Mouse (Mus musculus): ENCODE results near the gene Slc35c2. TPM values are rescaled to one million over a fixed set of nuclear protein-coding genes. Genes with fewer than 3 reads are reported as not detected.

Gene Slc35c2
- total RNA-seq (2015; ENCODE audit: low replicate concordance), result 22.6 and 34.2 TPM in 2 replicates
- total RNA-seq (2017; ENCODE audit: low replicate concordance), result 10.0 and 14.6 TPM in 2 replicates

DNA sequence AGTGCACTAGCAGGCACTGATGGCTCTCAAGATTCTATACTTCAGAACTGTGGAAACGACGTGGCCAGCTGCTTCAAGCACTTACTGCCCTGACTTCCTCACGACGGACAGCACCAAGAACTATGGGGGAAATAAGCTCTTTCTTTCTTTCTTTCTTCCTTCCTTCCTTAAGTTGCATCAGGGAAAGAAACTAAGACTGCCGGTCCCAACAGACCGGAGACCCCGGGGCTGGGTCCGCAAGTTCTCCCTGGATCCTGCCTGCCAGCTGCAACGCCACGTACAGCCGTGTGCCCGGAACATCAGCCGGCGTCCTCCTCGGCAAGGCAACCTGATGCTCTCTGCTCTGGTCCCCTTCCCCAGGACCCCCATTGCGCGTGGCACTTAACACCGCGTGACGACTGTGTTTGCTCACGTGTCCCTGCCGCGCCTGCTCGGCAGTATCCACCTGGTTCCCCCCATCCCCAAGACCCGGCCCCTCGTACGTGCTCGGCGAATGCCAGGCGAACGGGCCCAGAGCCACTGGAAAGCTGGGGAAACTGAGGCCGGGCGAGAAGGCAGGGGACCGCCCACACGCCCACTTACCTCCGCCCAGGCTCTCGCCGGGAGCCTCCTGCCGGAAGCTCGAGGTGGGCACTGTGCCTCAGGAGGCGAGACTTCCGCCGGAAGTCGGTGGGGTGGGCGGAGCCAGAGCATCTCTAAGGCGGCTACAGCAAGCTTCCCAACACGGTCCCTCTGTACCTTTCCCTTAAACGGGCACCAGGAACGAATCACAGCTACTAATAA, at the start of gene Slc35c2:
Gene Slc35c2, minus strand, starts transcription at position 668 of the 783 bp plus-strand sequence.
- ATAC-seq (replicated peaks; ENCODE audit: low FRiP score, poor library complexity, severe bottlenecking), result peak; percentile 87

GRCm38 (mm10) chr2:165337191-165337590, 49.5 kb upstream of the Slc35c2 start:
- ATAC-seq (replicated peaks; ENCODE audit: low FRiP score, poor library complexity, severe bottlenecking), result no peak

- no peak for ATAC-seq (replicated peaks; ENCODE audit: low FRiP score, poor library complexity, severe bottlenecking)
Measured at GRCm38 (mm10) chr2:165332610-165333210, 45.0 kb upstream of the Slc35c2 start.

GRCm38 (mm10) chr2:165329703-165330102, 42.0 kb upstream of the Slc35c2 start:
- ATAC-seq (replicated peaks; ENCODE audit: low FRiP score, poor library complexity, severe bottlenecking), result no peak

DNA sequence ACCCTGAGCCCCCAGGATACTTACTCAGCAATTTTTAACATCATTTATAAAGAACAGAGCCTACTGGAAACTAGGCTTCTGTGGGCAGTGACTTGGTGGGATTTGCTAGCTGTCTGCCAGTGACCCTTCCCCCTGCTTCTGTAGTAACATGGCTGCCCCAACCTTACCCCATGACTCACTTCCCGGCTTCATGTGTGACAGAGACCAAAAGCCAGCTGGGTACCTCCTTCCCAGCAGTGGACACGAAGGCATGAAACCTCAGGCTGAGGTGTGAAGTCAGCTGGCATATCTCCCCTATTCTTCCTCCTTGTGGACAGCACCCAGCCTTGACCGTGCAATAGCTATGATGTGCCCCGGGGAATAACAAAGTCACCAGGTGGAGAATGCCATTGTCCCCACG, 41.1 kb upstream of the Slc35c2 start:
- no peak for ATAC-seq (replicated peaks; ENCODE audit: low FRiP score, poor library complexity, severe bottlenecking)

DNA sequence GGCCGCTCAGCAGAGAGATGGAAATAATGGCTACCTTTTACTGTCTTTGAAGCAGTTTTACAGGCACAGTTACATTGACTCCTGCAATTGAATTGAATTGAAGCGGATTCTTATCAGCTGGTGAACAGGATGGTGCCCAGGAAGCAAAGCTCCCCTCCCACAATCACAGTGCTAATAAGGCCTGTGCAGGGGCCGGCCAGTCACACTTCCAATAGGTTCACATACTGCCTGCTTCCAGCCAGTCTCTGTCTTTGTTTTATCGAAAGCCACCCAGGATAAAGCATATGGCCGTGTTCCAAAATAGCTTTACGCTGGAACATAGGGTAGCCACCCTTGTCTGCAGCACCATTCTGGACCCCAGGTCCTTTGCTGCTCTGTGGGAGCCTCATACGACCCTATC, 39.7 kb upstream of the Slc35c2 start:
- ATAC-seq (replicated peaks; ENCODE audit: low FRiP score, poor library complexity, severe bottlenecking), result no peak

DNA sequence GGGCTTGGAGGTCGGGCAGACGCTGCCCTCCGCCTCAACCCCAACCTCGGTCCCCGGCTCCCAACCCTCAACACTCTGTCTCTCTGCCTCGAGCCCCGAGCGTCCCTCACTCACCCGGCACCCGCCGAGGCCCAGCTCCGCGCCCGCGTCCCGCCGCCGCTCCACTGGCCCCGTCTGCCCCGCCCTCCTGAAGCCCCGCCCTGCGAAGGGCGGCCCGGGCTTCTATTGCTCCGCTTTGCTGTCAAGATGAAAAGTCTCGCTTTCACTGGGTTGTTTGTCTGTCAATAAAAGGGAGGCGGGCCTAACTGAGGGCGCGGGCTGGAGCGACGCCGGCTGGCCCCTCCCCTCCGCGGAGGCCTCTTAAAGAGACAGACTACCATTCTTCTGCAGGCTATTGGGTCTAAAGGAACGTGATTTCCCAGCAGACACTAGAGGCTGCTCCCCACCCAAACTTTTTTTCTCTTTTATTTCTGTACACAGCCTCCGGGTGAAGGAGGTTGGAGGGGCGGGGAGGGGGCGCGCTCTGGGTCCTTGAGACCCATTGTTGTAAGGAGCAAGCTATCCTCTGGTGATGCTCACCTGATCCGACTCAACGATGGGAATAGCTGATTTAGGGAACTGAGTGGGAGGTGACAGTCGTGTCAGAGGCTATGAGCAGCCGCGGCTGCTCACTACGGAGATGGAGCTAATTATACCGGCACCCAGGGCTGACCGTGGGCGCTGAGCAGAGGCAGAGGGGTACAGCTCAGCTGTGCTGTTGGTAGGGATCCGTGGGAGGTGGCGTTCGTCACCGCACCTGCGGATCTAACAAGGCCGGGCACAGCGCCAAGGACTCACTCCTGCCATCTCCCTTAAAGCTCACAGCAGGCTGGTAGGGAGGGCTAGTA, 38.9 kb upstream of the Slc35c2 start, which contains the start of gene Elmo2:
Gene Elmo2, minus strand, starts transcription at position 176 of the 887 bp plus-strand sequence.
- ATAC-seq (replicated peaks; ENCODE audit: low FRiP score, poor library complexity, severe bottlenecking), result peak; percentile 97

DNA sequence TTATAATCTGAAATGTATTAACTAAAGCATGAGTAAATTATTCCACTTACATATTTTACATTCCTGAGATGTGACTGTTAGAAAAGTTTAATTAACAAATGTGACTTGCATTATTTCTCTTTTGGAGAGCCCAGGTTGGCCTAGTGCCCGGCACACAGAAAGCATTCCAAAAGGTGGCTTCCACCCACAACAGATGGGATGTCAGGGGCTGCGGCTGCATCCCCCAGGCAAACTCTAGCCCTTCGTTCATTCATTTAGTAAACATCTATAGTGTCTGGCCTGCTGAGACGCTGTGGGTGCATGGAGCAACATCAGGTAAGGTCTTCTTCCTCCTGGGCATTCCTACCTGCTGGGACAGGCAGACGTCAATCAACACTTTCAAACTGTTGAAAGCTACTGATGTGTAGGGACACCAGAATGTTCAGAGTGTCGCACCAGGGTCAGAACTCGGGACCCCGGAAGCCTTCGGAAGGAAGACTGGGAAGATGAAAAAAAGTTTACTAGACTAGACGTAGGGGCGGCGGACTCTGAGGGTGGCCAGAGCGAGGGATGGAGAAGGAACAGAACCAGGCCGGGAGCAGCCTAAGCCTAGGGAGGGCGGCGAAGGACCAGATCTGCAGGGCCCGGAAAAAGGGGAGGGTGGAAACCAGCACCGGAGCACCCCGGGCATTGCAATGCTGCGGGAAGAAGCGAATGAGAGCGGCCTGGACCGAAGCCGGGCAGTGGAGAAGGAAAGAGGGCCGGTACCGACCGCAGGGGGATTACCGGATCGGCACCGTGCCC, 38.0 kb upstream of the Slc35c2 start:
- peak; percentile 31 for ATAC-seq (replicated peaks; ENCODE audit: low FRiP score, poor library complexity, severe bottlenecking)

GRCm38 (mm10) chr2:165323928-165324327, 36.3 kb upstream of the Slc35c2 start:
- no peak for ATAC-seq (replicated peaks; ENCODE audit: low FRiP score, poor library complexity, severe bottlenecking)

- ATAC-seq (replicated peaks; ENCODE audit: low FRiP score, poor library complexity, severe bottlenecking), result no peak
Measured at GRCm38 (mm10) chr2:165323484-165323883, 35.8 kb upstream of the Slc35c2 start.

- no peak for ATAC-seq (replicated peaks; ENCODE audit: low FRiP score, poor library complexity, severe bottlenecking)
Measured at GRCm38 (mm10) chr2:165321981-165322735, 34.5 kb upstream of the Slc35c2 start.

DNA sequence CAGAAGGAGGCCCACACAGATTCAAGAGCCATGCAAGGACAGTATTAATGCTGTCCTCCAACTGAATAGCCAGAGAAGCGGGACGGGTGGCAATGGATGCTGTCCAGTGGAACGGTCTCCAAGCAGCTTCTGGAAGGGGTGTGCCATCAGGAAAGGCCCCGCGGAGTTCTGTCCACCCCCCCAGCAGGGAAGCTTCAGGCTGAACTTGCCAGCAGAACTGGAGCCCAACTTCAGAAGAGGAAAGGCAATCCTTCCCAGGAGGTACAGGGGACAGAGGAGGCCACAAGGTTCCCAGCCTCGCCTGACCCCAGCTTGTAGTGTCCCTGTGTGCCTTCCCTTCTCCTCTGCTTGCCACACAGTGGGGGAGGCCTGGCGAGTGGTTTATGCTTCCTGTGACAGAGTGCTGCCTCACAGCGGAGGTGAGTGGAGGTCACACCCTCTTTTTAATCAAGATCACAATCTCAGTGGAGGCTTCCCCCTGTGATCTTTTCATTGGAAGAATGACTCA, 33.8 kb upstream of the Slc35c2 start:
- ATAC-seq (replicated peaks; ENCODE audit: low FRiP score, poor library complexity, severe bottlenecking), result no peak

GRCm38 (mm10) chr2:165320531-165321150, 33.0 kb upstream of the Slc35c2 start:
- no peak for ATAC-seq (replicated peaks; ENCODE audit: low FRiP score, poor library complexity, severe bottlenecking)

- no peak for ATAC-seq (replicated peaks; ENCODE audit: low FRiP score, poor library complexity, severe bottlenecking)
Measured at GRCm38 (mm10) chr2:165319503-165319902, 31.8 kb upstream of the Slc35c2 start.

DNA sequence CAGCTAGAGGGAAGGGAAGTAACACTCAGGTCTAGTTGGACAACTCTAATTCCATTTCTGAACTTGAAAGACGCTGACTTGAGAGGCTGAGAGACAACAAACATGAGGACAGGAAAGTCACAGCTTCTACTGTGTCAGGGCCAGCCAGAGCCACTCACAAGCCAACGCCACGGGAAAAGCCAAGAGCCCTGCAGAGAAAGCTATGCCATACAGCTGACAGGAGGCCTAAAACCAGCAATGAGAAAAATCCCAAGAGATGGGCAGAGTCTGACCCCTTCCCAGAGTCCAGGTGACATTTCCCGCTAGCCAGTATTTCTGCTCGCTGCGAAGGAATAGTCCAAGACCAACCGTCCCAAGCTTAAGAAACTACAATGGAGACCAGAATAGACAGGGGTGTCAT, 31.3 kb upstream of the Slc35c2 start:
- ATAC-seq (replicated peaks; ENCODE audit: low FRiP score, poor library complexity, severe bottlenecking), result no peak

DNA sequence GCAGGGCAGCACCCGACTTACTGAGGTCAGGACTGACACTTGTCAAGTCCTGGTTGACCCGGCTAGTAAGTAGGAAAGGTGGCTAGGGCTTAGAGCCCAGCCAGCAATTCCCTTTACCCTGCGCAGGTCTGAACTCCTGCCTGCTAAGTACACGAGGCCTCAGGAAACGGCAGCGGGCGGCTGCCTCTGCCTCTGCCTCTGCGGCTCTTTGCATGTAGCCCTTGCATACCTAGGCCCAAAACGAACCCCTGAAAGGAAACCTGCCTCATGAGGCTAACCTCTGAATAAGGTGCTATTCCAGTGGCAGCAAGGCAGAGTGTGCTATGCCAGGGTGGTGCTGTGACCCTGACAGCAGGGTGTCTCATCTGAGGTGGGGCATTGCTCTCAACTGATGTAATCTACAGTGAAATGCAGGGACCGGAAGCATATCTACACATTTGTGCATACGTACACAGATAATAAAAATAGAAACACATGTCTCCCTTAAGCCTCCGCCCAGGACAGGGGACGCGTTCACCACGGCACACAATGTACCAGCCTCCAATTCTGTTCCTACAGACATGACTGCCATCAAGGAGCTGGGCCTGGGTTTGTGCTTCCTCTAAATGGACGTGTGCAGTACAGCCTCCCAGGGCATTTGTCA, 30.1 kb upstream of the Slc35c2 start:
- ATAC-seq (replicated peaks; ENCODE audit: low FRiP score, poor library complexity, severe bottlenecking), result no peak

DNA sequence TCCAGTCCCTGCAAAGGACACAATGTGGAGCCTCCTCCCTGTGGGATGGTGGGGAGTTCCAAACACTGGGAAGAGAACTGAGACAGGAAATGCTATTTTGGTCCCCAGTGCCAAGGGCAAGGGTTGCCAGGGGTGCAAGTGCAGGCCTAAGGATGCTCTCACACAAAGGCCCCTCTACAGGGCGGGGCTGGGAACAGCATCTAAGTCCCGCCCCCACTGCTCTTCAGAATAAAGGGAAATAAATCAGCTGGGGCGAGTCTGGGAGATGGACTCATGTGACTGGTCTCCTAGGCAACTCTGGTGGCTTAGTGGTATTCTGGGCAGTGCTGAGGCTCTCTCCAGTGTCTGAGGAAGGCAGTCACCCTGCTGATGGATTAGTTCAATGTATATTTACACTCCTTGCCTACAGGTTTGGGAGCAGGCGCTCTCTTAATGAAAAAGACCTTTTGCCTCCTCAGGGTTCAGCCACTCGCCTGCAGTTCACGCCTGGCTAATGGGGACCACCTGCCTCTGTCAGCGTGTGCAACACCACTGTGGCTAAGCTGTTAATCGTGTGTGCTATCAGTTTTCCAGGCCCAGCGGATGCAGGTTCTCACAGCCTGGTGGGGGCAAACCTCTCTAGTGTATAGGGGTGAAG, 29.3 kb upstream of the Slc35c2 start:
- ATAC-seq (replicated peaks; ENCODE audit: low FRiP score, poor library complexity, severe bottlenecking), result no peak

All from erythroblast, adult 5-6 weeks (primary cell).